In genomic region chr1:192651981-192652605, GRCm38 (mm10) we compare ENCODE assay signal across 18 mouse cellular contexts.
DNase-seq lines count a peak whose midpoint lies in the region; ATAC-seq and TF ChIP-seq lines count a peak whose summit lies in the region.
"Had no signal": no experiment of that assay in that cellular context is flagged by ENCODE, and none has a peak within 500 bp of the region (broad histone marks: within the 10 kb centered on the region; RNA-seq: fewer than 3 reads in every experiment).

No protein-coding gene starts in this region.

- no peak overlapping the region for H3K27ac ChIP-seq in intestine, postnatal 0 days (ENCODE audit: low read depth, low read length)
- H3K27ac ChIP-seq in intestine, embryonic 15.5 days: no peak overlapping the region
- H3K27ac ChIP-seq: embryonic facial prominence, embryonic 15.5 days; forebrain, embryonic 13.5 days; liver, embryonic 15.5 days; midbrain, embryonic 15.5 days; neural tube, embryonic 12.5 days had no signal

- H3K9ac ChIP-seq in intestine, postnatal 0 days (ENCODE audit: low read depth, low read length): no peak overlapping the region
- H3K9ac ChIP-seq in intestine, embryonic 15.5 days: no peak overlapping the region
- H3K9ac ChIP-seq: embryonic facial prominence, embryonic 15.5 days; forebrain, embryonic 13.5 days; liver, embryonic 15.5 days; midbrain, embryonic 15.5 days; neural tube, embryonic 12.5 days had no signal

- 74% methylated on average over 8 of the region's 8 CpGs for WGBS in intestine, postnatal 0 days
- 74% methylated on average over 8 of the region's 8 CpGs for WGBS in intestine, embryonic 15.5 days

- H3K27me3 ChIP-seq in intestine, postnatal 0 days (replicated peaks; ENCODE audit: control insufficient read depth, insufficient read depth, low read length): no peaks in the 10 kb centered on the region
- no peaks in the 10 kb centered on the region for H3K27me3 ChIP-seq in intestine, embryonic 15.5 days (replicated peaks)
- H3K27me3 ChIP-seq in C2C12 (ENCODE audit: control insufficient read depth, insufficient read depth, insufficient read length): no peaks in the 10 kb centered on the region
- H3K27me3 ChIP-seq: embryonic facial prominence, embryonic 15.5 days; forebrain, embryonic 13.5 days; liver, embryonic 15.5 days; midbrain, embryonic 15.5 days; neural tube, embryonic 12.5 days had no signal

- no peak for ATAC-seq in intestine, postnatal 0 days
- no peak for ATAC-seq in intestine, embryonic 15.5 days
- ATAC-seq: forebrain, embryonic 13.5 days had no signal

- DNase-seq in frontal cortex, postnatal 36 days (ENCODE audit: low spot score in 2 of 2): peak; percentile 19 to 36
- DNase-seq in heart, postnatal 25 days (ENCODE audit: low spot score): peak; percentile 2
- DNase-seq in c-Kit-positive CD71-positive TER-119-positive erythroid progenitor cells, embryonic 14.5 days (ENCODE audit: low spot score): no peak
- DNase-seq in adrenal gland, postnatal 25 days: no peak
- no peak for DNase-seq in lung, postnatal 36 days
- DNase-seq: adrenal gland, postnatal 14 days; kidney, adult 18-20 months; retina, postnatal 1 day; thymus, adult 18-20 months had no signal

- H3K79me2 ChIP-seq in C2C12 (ENCODE audit: control insufficient read depth, insufficient read depth): no peaks in the 10 kb centered on the region

- intact Hi-C loops in heart, postnatal 25 days (cut with DNase I): no loop called here

- no peaks in the 10 kb centered on the region for H3K79me3 ChIP-seq in C2C12 (ENCODE audit: low read depth)

- no peaks in the 10 kb centered on the region for H3K36me3 ChIP-seq in intestine, postnatal 0 days (ENCODE audit: control insufficient read depth, insufficient read depth)
- H3K36me3 ChIP-seq in intestine, embryonic 15.5 days: no peaks in the 10 kb centered on the region
- H3K36me3 ChIP-seq in C2C12 (ENCODE audit: control insufficient read depth, insufficient read depth): no peaks in the 10 kb centered on the region
- H3K36me3 ChIP-seq: embryonic facial prominence, embryonic 15.5 days; G1E; liver, embryonic 15.5 days; midbrain, embryonic 15.5 days; neural tube, embryonic 12.5 days had no signal

- no peak overlapping the region for H3ac ChIP-seq in C2C12 (ENCODE audit: control insufficient read depth, insufficient read length, low read depth)

- no peak overlapping the region for H3K4me3 ChIP-seq in intestine, postnatal 0 days (ENCODE audit: low read depth, low read length)
- no peak overlapping the region for H3K4me3 ChIP-seq in intestine, embryonic 15.5 days (replicated peaks)
- no peak overlapping the region for H3K4me3 ChIP-seq in C2C12 (ENCODE audit: insufficient read depth, poor library complexity, severe bottlenecking)
- H3K4me3 ChIP-seq: embryonic facial prominence, embryonic 15.5 days; forebrain, embryonic 13.5 days; liver, embryonic 15.5 days; midbrain, embryonic 15.5 days; neural tube, embryonic 12.5 days had no signal

- no peak overlapping the region for H3K4me2 ChIP-seq in intestine, postnatal 0 days (replicated peaks; ENCODE audit: low read depth)
- H3K4me2 ChIP-seq in intestine, embryonic 15.5 days (replicated peaks): no peak overlapping the region
- H3K4me2 ChIP-seq: embryonic facial prominence, embryonic 15.5 days; forebrain, embryonic 13.5 days; liver, embryonic 15.5 days; midbrain, embryonic 15.5 days; neural tube, embryonic 12.5 days had no signal

- H3K4me1 ChIP-seq in intestine, postnatal 0 days (replicated peaks; ENCODE audit: control insufficient read depth, insufficient read depth, low read length): no peaks in the 10 kb centered on the region
- H3K4me1 ChIP-seq in intestine, embryonic 15.5 days (replicated peaks): no peaks in the 10 kb centered on the region
- H3K4me1 ChIP-seq: embryonic facial prominence, embryonic 15.5 days; forebrain, embryonic 13.5 days; neural tube, embryonic 12.5 days had no signal

- no peaks in the 10 kb centered on the region for H3K9me3 ChIP-seq in intestine, postnatal 0 days (ENCODE audit: control insufficient read depth)
- no peaks in the 10 kb centered on the region for H3K9me3 ChIP-seq in intestine, embryonic 15.5 days
- H3K9me3 ChIP-seq: embryonic facial prominence, embryonic 15.5 days; forebrain, embryonic 13.5 days; liver, embryonic 15.5 days; midbrain, embryonic 15.5 days; neural tube, embryonic 12.5 days had no signal

- TF ChIP-seq CTCF in intestine, postnatal 0 days (IDR thresholded peaks at IDR 0.05; ENCODE audit: low read depth): peak; percentile 24; the same call in 1 of the 2 replicates
- TF ChIP-seq CTCF in C2C12 (IDR thresholded peaks at IDR 0.05; ENCODE audit: control insufficient read depth, insufficient read depth, insufficient read length): no peak

TF ChIP-seq in C2C12, 6 proteins besides CTCF, POLR2A, EP300 and RAD21:
- TF ChIP-seq MAX (IDR thresholded peaks at IDR 0.05): no peak
- TF ChIP-seq MYOG (IDR thresholded peaks at IDR 0.05; ENCODE audit: control insufficient read depth, extremely low read depth, insufficient read length): no peak
- no peak for TF ChIP-seq MYOD1 (IDR thresholded peaks at IDR 0.05; ENCODE audit: control insufficient read depth, insufficient read length, low read depth)
- TF ChIP-seq CEBPB (IDR thresholded peaks at IDR 0.05; ENCODE audit: low read depth): no peak
- TF ChIP-seq FOSL1 (IDR thresholded peaks at IDR 0.05; ENCODE audit: insufficient read depth, low read length, poor library complexity, severe bottlenecking): no peak
- peak; percentile 12 for TF ChIP-seq USF1 (IDR thresholded peaks at IDR 0.05; ENCODE audit: low read depth)

Comparison
In these comparisons a context has a peak if more than half of its experiments do, and no peak if none do; other contexts are left out.
1. DNase-seq: peak in frontal cortex, postnatal 36 days (2 of 2) and heart, postnatal 25 days (single experiment); none in c-Kit-positive CD71-positive TER-119-positive erythroid progenitor cells, embryonic 14.5 days (single experiment), adrenal gland, postnatal 25 days (single experiment) and lung, postnatal 36 days (single experiment).